Mouse (Mus musculus) limb, embryonic 14.5 days (tissue): ENCODE measurements at regions not wholly inside any gene's neighbourhood (a gene's known extent, or its start where the extent isn't known, plus 50 kb on each side); places are given as distances from the start of the nearest gene placed in this dataset.
A peak's percentile ranks its signal among the peaks of the same experiment; 100 is the strongest.

ENCODE experiments used
- ATAC-seq: fragments of 200-750 bp; cut with Nextera tagmentation; 2 replicates; pipeline ENCODE4 v1.8.0; 2017; ENCODE audit warnings: low read depth, moderate number of reproducible peaks, moderate TSS enrichment; ENCODE audit not compliant: low FRiP score
- DNase-seq: peaks from one replicate; pipeline ENCODE4 v3.0.0-alpha.2; 2015; ENCODE audit warnings: low spot score
- H3K27ac ChIP-seq: fragments of 300-500 bp; sonication (generic); replicated peaks from 2 replicates; pipeline ENCODE4 v1.5.1; 2014; ENCODE audit warnings: low read depth, mild to moderate bottlenecking, low read length, moderate library complexity, mixed read lengths
- H3K27me3 ChIP-seq: fragments of 300-500 bp; sonication (generic); 2 replicates; pipeline ENCODE4 v1.6.1; 2014; ENCODE audit warnings: low read length, mixed read lengths; ENCODE audit not compliant: control insufficient read depth, insufficient read depth
- H3K36me3 ChIP-seq: fragments of 300-500 bp; sonication (generic); 2 replicates; pipeline ENCODE4 v1.6.1; 2014; ENCODE audit warnings: mild to moderate bottlenecking, low read length, moderate library complexity, mixed read lengths; ENCODE audit not compliant: control insufficient read depth, insufficient read depth
- H3K4me1 ChIP-seq: fragments of 300-500 bp; sonication (generic); 2 replicates; pipeline ENCODE4 v1.6.1; 2014; ENCODE audit warnings: antibody characterized with exemption, low read length, mixed read lengths; ENCODE audit not compliant: control insufficient read depth, insufficient read depth
- H3K4me2 ChIP-seq: fragments of 300-500 bp; sonication (generic); replicated peaks from 2 replicates; pipeline ENCODE4 v1.6.1; 2014; ENCODE audit warnings: low read depth, mild to moderate bottlenecking, low read length, moderate library complexity; ENCODE audit not compliant: severe bottlenecking
- H3K4me3 ChIP-seq: fragments of 300-500 bp; sonication (generic); replicated peaks from 2 replicates; pipeline ENCODE4 v1.5.1; 2014; ENCODE audit warnings: low read length
- H3K9ac ChIP-seq: fragments of 300-500 bp; sonication (generic); 2 replicates; pipeline ENCODE4 v1.6.1; 2014; ENCODE audit warnings: mild to moderate bottlenecking, low read depth, low read length, moderate library complexity; ENCODE audit not compliant: severe bottlenecking
- H3K9me3 ChIP-seq: fragments of 300-500 bp; sonication (generic); 2 replicates; pipeline ENCODE4 v1.6.1; 2016; ENCODE audit warnings: low read length; ENCODE audit not compliant: control insufficient read depth
- POLR2A ChIP-seq: fragments of 200-500 bp; IDR thresholded peaks from 2 replicates; pipeline ENCODE4 v1.8.0; 2012; ENCODE audit warnings: inconsistent platforms, mild to moderate bottlenecking, moderate library complexity, borderline replicate concordance; ENCODE audit not compliant: insufficient read depth, insufficient read length; ENCODE audit errors: extremely low read depth
- whole genome bisulfite sequencing: fragments of 180-500 bp; shearing (Covaris S2); extraction: QIAGEN DNeasy Blood & Tissue Kit; methylation state at CpG from one replicate; pipeline ENCODE4 v1.1.7; 2014; 5-methylcytosine and 5-hydroxymethylcytosine counted together

DNA sequence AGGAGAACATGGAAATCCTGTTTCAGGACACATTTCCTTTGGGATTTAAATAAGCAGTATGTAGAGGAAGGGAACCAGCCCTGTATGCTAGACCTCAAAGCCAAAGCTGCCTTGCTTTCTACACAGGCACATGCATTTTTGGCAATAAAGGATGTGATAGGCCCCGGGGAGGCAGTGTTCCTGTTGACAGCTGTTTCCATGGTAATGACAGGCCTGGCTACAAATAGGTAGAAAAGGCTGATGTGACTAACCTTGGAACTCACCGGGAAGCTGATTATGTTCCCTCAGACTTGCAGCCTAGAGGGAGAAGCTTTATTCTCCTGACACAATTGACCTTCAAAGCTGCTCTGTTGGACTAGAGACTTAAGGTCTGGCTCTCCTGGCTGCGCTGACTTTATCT lies 101.6 kb upstream of the Ywhaq start:
- no peak overlapping the region for H3K4me3 ChIP-seq
- H3K27ac ChIP-seq, result no peak overlapping the region
- no peak for TF ChIP-seq POLR2A
- no peaks in the 10 kb centered on the region for H3K4me1 ChIP-seq
- H3K9ac ChIP-seq, result no peak overlapping the region
- no peaks in the 10 kb centered on the region for H3K27me3 ChIP-seq
- WGBS, result 64% methylated on average over 3 of the region's 3 CpGs
- H3K4me2 ChIP-seq, result no peak overlapping the region
- no peak for DNase-seq
- 0 out of 2 replicates have a peak, but pooled peaks cover 3% of the 10 kb centered on the region for H3K9me3 ChIP-seq
- peak; percentile 19; the same call in 1 of the 2 replicates for ATAC-seq
- no peaks in the 10 kb centered on the region for H3K36me3 ChIP-seq

DNA sequence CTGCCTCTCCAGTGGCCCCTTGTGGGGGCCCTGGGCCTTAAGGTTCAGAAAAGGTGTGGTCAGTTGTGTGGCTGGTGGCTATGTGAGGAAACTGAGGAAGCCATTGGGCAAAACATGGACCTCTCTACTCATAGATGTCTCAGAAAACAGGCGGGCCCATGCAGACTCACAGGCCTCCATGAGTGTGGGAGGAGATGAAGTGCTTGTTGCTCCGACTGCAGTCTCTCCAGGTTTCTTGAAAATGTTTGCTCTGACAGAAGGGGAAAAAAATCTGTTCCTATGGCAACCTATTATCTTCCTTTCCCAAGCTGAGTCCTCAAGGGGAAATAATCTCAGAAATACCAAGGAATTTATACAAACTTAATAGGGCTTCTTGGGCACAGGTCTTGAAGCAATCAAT lies 95.3 kb upstream of the Ywhaq start:
- H3K9me3 ChIP-seq, result 0 out of 2 replicates have a peak, but pooled peaks cover 3% of the 10 kb centered on the region
- ATAC-seq, result no peak
- TF ChIP-seq POLR2A, result no peak
- no peaks in the 10 kb centered on the region for H3K4me1 ChIP-seq
- no peaks in the 10 kb centered on the region for H3K36me3 ChIP-seq
- H3K4me2 ChIP-seq, result no peak overlapping the region
- no peak for DNase-seq
- H3K9ac ChIP-seq, result no peak overlapping the region
- H3K27ac ChIP-seq, result no peak overlapping the region
- 87% methylated on average over 2 of the region's 2 CpGs for WGBS
- H3K4me3 ChIP-seq, result no peak overlapping the region
- no peaks in the 10 kb centered on the region for H3K27me3 ChIP-seq

DNA sequence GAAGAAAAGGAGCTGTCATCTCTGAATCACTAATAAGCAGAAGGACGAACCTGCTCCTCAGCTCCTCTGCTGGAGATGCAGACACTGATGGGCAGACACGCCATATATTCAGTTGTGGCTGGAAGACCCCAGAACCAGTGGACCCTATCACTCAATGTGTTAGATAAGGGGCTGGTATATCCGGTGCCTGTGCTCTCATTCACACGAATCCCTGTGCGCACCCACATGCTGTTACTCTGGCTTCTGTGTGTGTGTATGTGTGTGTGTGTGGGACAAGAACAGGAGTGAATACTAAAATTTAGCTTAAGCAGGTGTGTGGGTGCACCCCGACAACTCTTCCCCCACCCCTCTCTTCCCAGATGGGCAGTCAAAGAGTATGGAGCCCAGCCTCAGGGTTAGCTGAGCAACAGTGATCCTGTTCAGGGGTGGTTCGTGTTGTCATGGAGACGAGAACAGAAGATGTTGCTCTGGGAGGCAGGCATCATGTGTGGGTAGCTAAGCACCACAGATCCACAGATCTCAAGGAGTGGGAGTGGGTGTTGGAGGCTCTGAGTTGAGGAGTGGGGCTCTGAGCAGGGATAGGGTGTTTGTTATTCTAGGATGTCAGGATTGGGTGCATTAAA lies 93.7 kb upstream of the Ywhaq start:
- no peaks in the 10 kb centered on the region for H3K27me3 ChIP-seq
- ATAC-seq (no peak), DNase-seq (no peak)
- H3K9ac ChIP-seq, result no peak overlapping the region
- TF ChIP-seq POLR2A, result no peak
- H3K9me3 ChIP-seq, result no peaks in the 10 kb centered on the region
- no peak overlapping the region for H3K4me3 ChIP-seq
- H3K36me3 ChIP-seq, result no peaks in the 10 kb centered on the region
- H3K4me1 ChIP-seq, result no peaks in the 10 kb centered on the region
- 81% methylated on average over 8 of the region's 8 CpGs for WGBS
- no peak overlapping the region for H3K4me2 ChIP-seq
- no peak overlapping the region for H3K27ac ChIP-seq

DNA sequence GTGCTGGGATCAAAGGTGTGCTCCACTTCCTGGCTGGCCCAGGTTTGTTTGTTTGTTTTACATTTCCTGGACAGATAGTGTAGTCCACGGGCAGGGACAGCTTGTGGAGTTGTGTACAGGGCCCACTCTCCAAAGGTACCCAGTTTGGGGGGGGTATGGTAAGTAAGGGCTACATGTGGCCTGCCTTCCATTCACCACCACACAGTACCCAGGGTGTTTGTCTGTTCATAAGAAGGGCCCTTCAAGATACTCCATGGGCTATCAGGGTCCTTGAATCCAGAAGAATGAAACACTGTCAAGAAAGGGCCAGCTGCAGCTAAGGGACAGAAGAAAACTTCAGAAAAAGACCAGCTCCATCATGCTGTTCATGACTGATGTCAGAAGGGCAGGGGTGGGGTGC lies 89.6 kb upstream of the Ywhaq start:
- H3K27me3 ChIP-seq, result no peaks in the 10 kb centered on the region
- no peak overlapping the region for H3K4me3 ChIP-seq
- WGBS, result 46% methylated on average over 1 of the region's 1 CpGs
- no peaks in the 10 kb centered on the region for H3K36me3 ChIP-seq
- H3K4me2 ChIP-seq, result no peak overlapping the region
- no peaks in the 10 kb centered on the region for H3K4me1 ChIP-seq
- no peaks in the 10 kb centered on the region for H3K9me3 ChIP-seq
- no peak for ATAC-seq
- no peak for TF ChIP-seq POLR2A
- no peak for DNase-seq
- H3K9ac ChIP-seq, result no peak overlapping the region
- H3K27ac ChIP-seq, result no peak overlapping the region

DNA sequence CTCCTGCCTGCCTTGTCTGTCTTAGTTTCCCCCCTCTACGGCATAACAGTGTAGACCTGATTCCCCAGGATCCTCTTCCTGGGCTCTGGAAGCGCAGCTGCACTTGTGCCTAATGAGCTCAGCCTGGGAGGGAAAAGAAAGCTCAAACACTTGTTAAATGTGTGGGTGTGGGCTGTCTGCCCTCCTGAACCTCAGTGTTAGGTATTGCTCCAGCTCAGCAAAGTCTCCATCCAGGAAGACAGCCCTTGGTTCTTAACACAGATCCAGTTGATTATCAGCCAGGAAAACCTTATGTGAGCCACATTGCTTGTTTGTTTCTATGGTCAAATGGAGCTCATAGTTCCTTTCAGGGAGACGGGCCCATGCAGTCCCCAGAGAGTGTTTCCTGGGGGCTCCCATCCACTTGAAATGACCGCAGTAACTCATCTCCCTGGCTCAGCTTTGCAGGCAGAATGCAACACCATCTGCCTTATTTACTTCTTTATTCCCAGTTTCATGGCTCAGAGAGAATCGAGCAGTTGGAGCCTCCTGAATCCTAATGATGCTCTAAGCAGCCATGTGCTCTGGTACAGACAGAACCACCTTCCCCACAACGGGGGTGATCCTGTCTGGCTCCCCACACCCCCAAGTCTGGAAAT lies 88.4 kb upstream of the Ywhaq start:
- no peak for TF ChIP-seq POLR2A
- Histone ChIP-seq H3K9me3 (no peaks in the 10 kb centered on the region), H3K4me3 (no peak overlapping the region), H3K27me3 (no peaks in the 10 kb centered on the region), H3K9ac (no peak overlapping the region), H3K36me3 (no peaks in the 10 kb centered on the region), H3K27ac (no peak overlapping the region), H3K4me1 (no peaks in the 10 kb centered on the region), H3K4me2 (no peak overlapping the region)
- WGBS, result 70% methylated on average over 6 of the region's 6 CpGs
- ATAC-seq, result no peak
- DNase-seq, result no peak
